Mouse (Mus musculus) liver, adult 2 months (tissue): ENCODE data around the gene Tmem95.

Source experiments
- CTCF ChIP-seq: fragments of 200-500 bp; IDR thresholded peaks from 2 replicates; pipeline ENCODE4 v1.5.1; 2011; ENCODE audit warnings: low read depth, low read length, control low read depth
- POLR2A ChIP-seq: fragments of 200-500 bp; IDR thresholded peaks from 2 replicates; pipeline ENCODE4 v1.6.1; 2011; ENCODE audit warnings: low read length, control low read depth; ENCODE audit not compliant: insufficient read depth; ENCODE audit errors: extremely low read depth

- TF ChIP-seq POLR2A (no peak), CTCF (no peak)
These were observed 32.4 kb upstream of the Tmem95 start for GRCm38 (mm10) chr11:69910177-69910576.
